Mouse (Mus musculus) neural tube, embryonic 12.5 days (tissue): Measurements from ENCODE around the gene Pax3. TPM values are rescaled to one million over a fixed set of nuclear protein-coding genes. Genes with fewer than 3 reads are reported as not detected.

ENCODE experiments used
- ATAC-seq: fragments of 200-750 bp; cut with Nextera tagmentation; 2 replicates; pipeline ENCODE4 v1.8.0; 2017; ENCODE audit warnings: low read depth, mild to moderate bottlenecking, moderate TSS enrichment, moderate library complexity; ENCODE audit not compliant: low FRiP score
- H3K27ac ChIP-seq: fragments of 300-500 bp; sonication (generic); 2 replicates; pipeline ENCODE4 v1.5.1; 2016
- H3K27me3 ChIP-seq: fragments of 300-500 bp; sonication (generic); replicated peaks from 2 replicates; pipeline ENCODE4 v1.6.1; 2016; ENCODE audit warnings: mild to moderate bottlenecking
- H3K36me3 ChIP-seq: fragments of 300-500 bp; sonication (generic); 2 replicates; pipeline ENCODE4 v1.6.1; 2016; ENCODE audit warnings: mild to moderate bottlenecking
- H3K4me1 ChIP-seq: fragments of 300-500 bp; sonication (generic); 2 replicates; pipeline ENCODE4 v1.6.1; 2016
- H3K4me2 ChIP-seq: fragments of 300-500 bp; sonication (generic); replicated peaks from 2 replicates; pipeline ENCODE4 v1.6.1; 2016; ENCODE audit warnings: mild to moderate bottlenecking
- H3K4me3 ChIP-seq: fragments of 300-500 bp; sonication (generic); 2 replicates; pipeline ENCODE4 v1.5.1; 2016
- H3K9ac ChIP-seq: fragments of 300-500 bp; sonication (generic); 2 replicates; pipeline ENCODE4 v1.6.1; 2016; ENCODE audit warnings: mild to moderate bottlenecking
- H3K9me3 ChIP-seq: fragments of 300-500 bp; sonication (generic); 2 replicates; pipeline ENCODE4 v1.6.1; 2016; ENCODE audit warnings: mild to moderate bottlenecking
- WGBS: fragments of 180-500 bp; shearing (Covaris S2); methylation state at CpG from one replicate; pipeline ENCODE4 v1.1.7; 2016; 5-methylcytosine and 5-hydroxymethylcytosine counted together
- polyA plus RNA-seq: library from polyadenylated mRNA; unstranded; fragments of >200 nt; fragmentation: Nextera tagmentation; extraction: Ambion mirVana; gene quantifications from 2 replicates; pipeline ENCODE4 v1.2.1, GENCODE M21; 2016

Pax3 gene
- polyA plus RNA-seq, 1 experiment from 2014 or later: 45.4 TPM

- Histone ChIP-seq H3K9me3 (no peaks in the 10 kb centered on the region), H3K4me3 (no peak overlapping the region), H3K36me3 (no peaks in the 10 kb centered on the region; the same call in 1 of the 2 replicates), H3K27ac (no peak overlapping the region), H3K9ac (no peak overlapping the region), H3K27me3 (no peaks in the 10 kb centered on the region), H3K4me1 (peaks cover 8% of the 10 kb centered on the region; the same call in 1 of the 2 replicates), H3K4me2 (no peak overlapping the region)
- WGBS: 11% methylated on average over 6 of the region's 6 CpGs
- 0 out of 2 replicates have a peak, but pooled peaks have one; percentile 33 for ATAC-seq
Observed at GRCm38 (mm10) chr1:78110311-78110710, 86.6 kb downstream of the Pax3 start.

- no peak overlapping the region for H3K9ac ChIP-seq
- H3K9me3 ChIP-seq: no peaks in the 10 kb centered on the region
- H3K4me3 ChIP-seq: no peak overlapping the region
- 78% methylated on average over 7 of the region's 7 CpGs for WGBS
- ATAC-seq: no peak
- no peak overlapping the region for H3K4me2 ChIP-seq
- H3K27me3 ChIP-seq: no peaks in the 10 kb centered on the region
- peaks cover 4% of the 10 kb centered on the region; the same call in 1 of the 2 replicates for H3K36me3 ChIP-seq
- no peaks in the 10 kb centered on the region for H3K4me1 ChIP-seq
- no peak overlapping the region for H3K27ac ChIP-seq
Observed at GRCm38 (mm10) chr1:78103511-78103910, 93.4 kb downstream of the Pax3 start.

- Histone ChIP-seq H3K27me3 (no peaks in the 10 kb centered on the region), H3K9me3 (no peaks in the 10 kb centered on the region), H3K9ac (no peak overlapping the region), H3K27ac (no peak overlapping the region), H3K4me1 (no peaks in the 10 kb centered on the region), H3K36me3 (no peaks in the 10 kb centered on the region), H3K4me2 (no peak overlapping the region), H3K4me3 (no peak overlapping the region)
- ATAC-seq: no peak
- 95% methylated on average over 4 of the region's 4 CpGs for WGBS
Observed at GRCm38 (mm10) chr1:78093619-78094018, 103.3 kb downstream of the Pax3 start.

DNA sequence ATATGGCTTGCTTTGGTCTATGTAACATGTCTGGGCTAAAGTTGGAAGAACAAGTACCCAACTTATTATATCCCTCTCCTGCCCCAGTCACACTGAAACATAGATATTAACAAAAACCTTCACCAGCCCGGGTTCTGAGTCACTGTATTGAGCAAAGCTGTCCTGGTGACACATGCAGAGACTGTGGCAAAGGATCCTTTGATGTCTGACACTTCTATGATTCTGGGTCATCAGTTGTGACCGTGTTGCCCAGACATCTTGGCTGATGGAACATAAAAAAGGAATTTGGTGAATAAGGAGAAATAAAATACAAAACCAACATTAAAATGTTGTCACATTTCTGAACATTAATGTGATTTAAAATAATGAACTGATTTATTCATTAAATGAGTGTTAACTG is 108.3 kb downstream of the Pax3 start:
- no peaks in the 10 kb centered on the region for H3K27me3 ChIP-seq
- H3K4me1 ChIP-seq: no peaks in the 10 kb centered on the region
- H3K4me3 ChIP-seq: no peak overlapping the region
- H3K4me2 ChIP-seq: no peak overlapping the region
- no peak overlapping the region for H3K9ac ChIP-seq
- H3K27ac ChIP-seq: no peak overlapping the region
- no peak for ATAC-seq
- WGBS: 70% methylated on average over 2 of the region's 2 CpGs
- no peaks in the 10 kb centered on the region for H3K36me3 ChIP-seq
- no peaks in the 10 kb centered on the region for H3K9me3 ChIP-seq

DNA sequence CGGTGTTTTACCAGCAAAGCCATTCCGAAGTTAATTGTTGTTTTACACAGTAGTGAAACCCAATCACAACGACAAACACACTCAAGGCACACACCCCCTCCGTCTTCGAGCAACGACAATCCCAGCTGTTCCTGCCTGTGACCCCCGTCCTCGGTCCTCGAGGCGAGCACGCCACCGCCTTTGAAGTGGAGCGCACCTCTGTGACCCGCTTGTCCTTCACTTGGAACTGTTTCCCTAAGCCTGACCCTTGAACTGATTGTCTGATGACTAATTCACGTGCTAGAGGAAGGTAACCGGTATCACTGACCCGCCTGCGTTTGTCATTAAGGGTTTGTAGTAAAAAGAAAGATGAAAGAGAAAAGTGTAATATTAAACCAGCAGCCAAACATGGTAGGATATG is 115.2 kb downstream of the Pax3 start:
- Histone ChIP-seq H3K4me3 (no peak overlapping the region), H3K36me3 (no peaks in the 10 kb centered on the region), H3K27ac (no peak overlapping the region), H3K9ac (no peak overlapping the region), H3K27me3 (no peaks in the 10 kb centered on the region), H3K4me1 (0 out of 2 replicates have a peak, but pooled peaks cover 3% of the 10 kb centered on the region), H3K9me3 (no peaks in the 10 kb centered on the region), H3K4me2 (peak overlapping the region; percentile 33)
- ATAC-seq: no peak
- WGBS: 33% methylated on average over 18 of the region's 18 CpGs

DNA sequence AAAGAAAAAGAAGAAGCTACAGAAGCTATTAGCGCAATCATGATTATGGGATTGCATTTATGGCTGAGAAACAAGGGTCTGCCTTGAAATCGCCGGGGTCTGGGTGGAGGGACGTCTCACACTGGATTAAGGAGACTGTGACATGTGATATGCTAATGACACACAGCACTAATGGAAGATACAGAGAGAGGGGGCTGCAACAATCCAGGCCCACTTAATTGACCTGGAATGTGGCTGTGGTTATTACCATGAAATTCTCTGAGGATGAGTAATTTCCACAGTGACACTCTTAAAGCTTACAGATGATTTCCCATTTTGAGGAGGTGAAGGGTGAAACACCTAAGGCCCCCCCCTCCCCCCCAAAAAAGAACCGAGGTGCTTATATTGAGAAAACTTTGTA is 136.1 kb downstream of the Pax3 start:
- Histone ChIP-seq H3K4me3 (no peak overlapping the region), H3K36me3 (no peaks in the 10 kb centered on the region), H3K4me1 (no peaks in the 10 kb centered on the region), H3K27ac (no peak overlapping the region), H3K9me3 (no peaks in the 10 kb centered on the region), H3K27me3 (no peaks in the 10 kb centered on the region), H3K9ac (no peak overlapping the region), H3K4me2 (no peak overlapping the region)
- no peak for ATAC-seq
- 59% methylated on average over 5 of the region's 5 CpGs for WGBS

- Histone ChIP-seq H3K27ac (no peak overlapping the region), H3K4me1 (no peaks in the 10 kb centered on the region), H3K9ac (no peak overlapping the region), H3K9me3 (no peaks in the 10 kb centered on the region), H3K4me3 (no peak overlapping the region), H3K4me2 (no peak overlapping the region), H3K27me3 (no peaks in the 10 kb centered on the region), H3K36me3 (no peaks in the 10 kb centered on the region)
- 69% methylated on average over 4 of the region's 4 CpGs for WGBS
- ATAC-seq: no peak
Observed at GRCm38 (mm10) chr1:78057939-78058338, 139.0 kb downstream of the Pax3 start.

GRCm38 (mm10) chr1:78053677-78054076 is 143.3 kb downstream of the Pax3 start:
- H3K4me2 ChIP-seq: no peak overlapping the region
- H3K9ac ChIP-seq: no peak overlapping the region
- no peak overlapping the region for H3K4me3 ChIP-seq
- no peaks in the 10 kb centered on the region for H3K27me3 ChIP-seq
- H3K4me1 ChIP-seq: no peaks in the 10 kb centered on the region
- no peaks in the 10 kb centered on the region for H3K9me3 ChIP-seq
- WGBS: 88% methylated on average over 6 of the region's 6 CpGs
- H3K27ac ChIP-seq: no peak overlapping the region
- H3K36me3 ChIP-seq: no peaks in the 10 kb centered on the region
- no peak for ATAC-seq

Other genes with a start within 250 kb of the Pax3 start
- gene Sgpp2, start 113.2 kb upstream of the Pax3 start, polyA plus RNA-seq: 1.2 and 2.1 TPM in 2 replicates